Mouse (Mus musculus) CH12F3 (cell line): ENCODE data around the gene Vash2.
"Not testable (repeated sequence)": the region's sequence is repeated elsewhere in the genome, so short reads cannot be mapped to it uniquely, and the experiment has no call there.

Source experiments
- in situ Hi-C: fragments of 300-500 bp; cut with MboI; formaldehyde crosslinking; loops from 2 replicates; pipeline ENCODE4 v1.14.3; 2020; ENCODE audit warnings: low sequenced_read_pairs

Vash2 gene

GRCm38 (mm10) chr1:190979100-190979563 is at the start of gene Vash2:
Vash2 (minus strand) TSS chr1:190979296.
- in situ Hi-C loops, result no loop called here

GRCm38 (mm10) chr1:191026021-191026713 is 47.1 kb upstream of the Vash2 start, which contains the start of gene Flvcr1:
Flvcr1 (minus strand) TSS chr1:191026158.
- in situ Hi-C loops, result no loop called here

DNA sequence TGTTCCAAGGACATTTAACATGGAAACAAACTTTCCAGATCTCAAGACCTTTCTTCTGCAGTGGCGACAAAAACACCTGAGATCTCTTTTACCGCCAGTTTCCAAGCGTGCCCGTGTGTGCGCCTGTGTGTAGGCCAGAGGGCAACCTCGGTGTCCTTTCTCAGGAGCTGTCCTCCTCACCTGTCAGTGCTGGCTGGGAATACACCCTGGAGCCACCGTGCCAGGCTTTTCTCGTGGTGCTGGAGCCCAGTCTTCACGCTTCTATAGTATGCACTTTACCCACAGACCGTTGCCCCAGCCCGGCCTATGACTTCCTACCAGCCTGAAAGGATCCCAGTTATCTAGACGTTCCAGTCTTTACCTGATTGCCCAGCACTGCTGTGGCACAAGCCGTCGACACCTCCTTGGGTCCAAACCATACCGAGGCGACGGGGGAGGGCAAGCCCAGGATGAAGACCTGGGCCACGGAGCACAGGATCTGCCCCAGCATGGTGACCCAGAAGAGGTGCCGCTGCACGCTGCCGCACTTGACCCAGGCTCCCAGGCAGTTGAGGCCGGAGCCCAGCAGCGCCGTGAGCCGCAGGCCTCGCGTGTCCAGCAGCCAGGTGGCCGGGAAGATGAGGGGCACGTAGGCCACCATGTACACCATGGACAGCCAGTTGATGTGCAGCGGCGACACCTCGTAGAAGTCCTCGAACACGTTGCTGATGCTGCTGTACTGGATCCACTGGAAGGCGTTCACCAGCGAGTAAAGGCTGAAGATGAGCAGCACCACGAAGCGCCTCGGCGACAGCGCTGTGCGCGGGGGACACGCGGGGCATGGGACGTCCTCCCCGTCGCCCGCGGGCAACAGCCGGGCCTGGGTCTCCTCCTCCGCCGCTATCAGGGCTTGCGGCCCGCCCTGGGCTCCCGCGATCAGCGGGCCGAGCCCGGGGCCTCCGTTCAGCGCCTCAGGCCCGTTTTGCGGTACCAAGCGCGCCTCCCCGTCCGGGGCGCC is 46.2 kb upstream of the Vash2 start:
- in situ Hi-C loops, result no loop called here

DNA sequence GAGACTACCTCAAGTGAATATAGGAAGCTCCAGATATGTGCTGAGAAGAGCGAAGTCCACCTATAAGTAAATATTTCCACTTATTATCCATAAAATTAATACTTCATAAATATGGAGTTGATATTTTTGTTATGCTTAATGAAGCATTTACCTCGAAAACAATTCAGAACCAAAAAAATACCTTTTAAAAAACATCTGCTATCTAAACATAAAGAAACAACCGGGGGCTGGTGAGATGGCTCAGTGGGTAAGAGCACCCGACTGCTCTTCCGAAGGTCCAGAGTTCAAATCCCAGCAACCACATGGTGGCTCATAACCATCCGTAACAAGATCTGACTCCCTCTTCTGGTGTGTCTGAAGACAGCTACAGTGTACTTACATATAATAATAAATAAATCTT is 44.7 kb upstream of the Vash2 start:
- in situ Hi-C loops, result not testable (repeated sequence)

DNA sequence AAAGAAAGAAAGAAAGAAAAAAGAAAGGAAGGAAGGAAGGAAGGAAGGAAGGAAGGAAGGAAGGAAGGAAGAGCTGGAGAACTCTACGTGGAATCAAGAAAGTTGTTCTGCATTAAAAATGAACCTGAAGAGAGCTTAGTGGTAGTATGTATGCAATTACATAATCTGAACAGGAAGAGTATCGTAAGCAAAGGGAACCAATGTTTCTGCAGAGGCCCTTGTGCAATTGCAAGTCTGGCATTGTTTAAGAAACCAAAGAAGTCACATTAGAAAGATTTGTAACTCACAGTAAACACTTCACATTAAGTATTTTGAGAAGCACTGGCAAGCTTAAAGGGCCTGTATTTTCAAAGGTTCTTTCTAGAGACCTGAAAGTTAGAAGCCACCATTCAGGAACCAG is 44.0 kb upstream of the Vash2 start:
- in situ Hi-C loops, result no loop called here

DNA sequence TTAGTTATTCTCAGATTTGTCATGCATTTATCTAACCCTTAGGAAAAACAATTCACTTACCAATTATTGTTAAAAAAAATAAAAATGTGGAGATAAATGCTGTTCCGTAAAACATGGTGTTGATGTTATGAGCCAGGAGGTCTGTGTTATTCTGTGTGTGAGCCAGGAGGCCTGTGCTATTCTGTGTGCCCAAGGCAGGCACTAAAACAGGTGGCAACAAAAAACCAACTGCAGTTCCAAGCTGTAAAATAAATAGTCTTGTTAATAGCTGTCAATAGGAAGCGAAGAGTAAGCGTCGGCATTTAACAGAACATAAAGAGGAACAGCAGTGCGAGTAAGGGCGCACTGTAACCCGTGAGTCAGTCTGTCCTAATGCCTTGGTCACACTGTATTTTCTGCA is 41.9 kb upstream of the Vash2 start:
- in situ Hi-C loops, result no loop called here

GRCm38 (mm10) chr1:191020217-191020924 is 41.3 kb upstream of the Vash2 start:
- in situ Hi-C loops, result no loop called here

DNA sequence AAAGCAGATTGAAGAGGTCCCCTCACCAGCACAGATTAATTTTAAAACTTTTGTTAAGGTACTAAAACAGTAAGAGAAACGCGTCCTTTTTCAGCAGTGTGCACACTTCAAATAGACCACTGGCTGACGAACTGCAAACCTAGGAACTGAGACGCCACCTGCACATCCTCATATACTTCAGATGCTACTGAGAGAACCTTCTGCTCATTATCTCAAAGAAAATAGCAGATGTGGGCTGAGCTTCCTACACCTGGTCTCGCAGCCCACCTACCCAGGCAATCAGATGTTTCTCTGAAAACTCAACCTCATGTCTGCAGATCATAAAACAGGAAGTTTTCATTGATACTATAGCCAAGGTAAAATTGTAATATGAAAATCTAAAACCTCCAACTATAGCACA is 40.7 kb upstream of the Vash2 start:
- in situ Hi-C loops, result no loop called here

- in situ Hi-C loops, result no loop called here
Measured at GRCm38 (mm10) chr1:191014271-191014670, 35.2 kb upstream of the Vash2 start.

- in situ Hi-C loops, result no loop called here
Measured at GRCm38 (mm10) chr1:191008707-191009106, 29.6 kb upstream of the Vash2 start.

DNA sequence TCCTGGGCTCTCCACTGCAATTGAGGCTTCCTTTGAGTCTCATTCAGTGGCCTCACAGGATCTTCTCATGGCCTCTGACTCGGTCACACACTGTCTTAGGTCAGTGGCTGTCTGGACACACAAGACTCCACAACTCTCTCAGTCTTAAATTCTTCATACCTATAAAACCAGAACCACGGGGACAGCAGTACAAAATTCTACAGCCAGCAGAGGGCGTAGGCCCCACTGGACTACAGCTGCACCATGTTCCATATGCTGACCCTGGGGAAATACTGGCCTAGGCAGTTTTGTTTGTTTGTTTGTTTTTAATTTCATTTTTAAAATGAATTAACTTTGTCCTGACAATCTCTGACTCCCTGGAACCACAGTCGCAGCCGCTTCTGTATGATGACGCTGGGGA is 23.1 kb upstream of the Vash2 start:
- in situ Hi-C loops, result no loop called here

- in situ Hi-C loops, result no loop called here
Measured at GRCm38 (mm10) chr1:191000686-191001085, 21.6 kb upstream of the Vash2 start.

GRCm38 (mm10) chr1:190998027-190998426 is 18.9 kb upstream of the Vash2 start:
- in situ Hi-C loops, result no loop called here

DNA sequence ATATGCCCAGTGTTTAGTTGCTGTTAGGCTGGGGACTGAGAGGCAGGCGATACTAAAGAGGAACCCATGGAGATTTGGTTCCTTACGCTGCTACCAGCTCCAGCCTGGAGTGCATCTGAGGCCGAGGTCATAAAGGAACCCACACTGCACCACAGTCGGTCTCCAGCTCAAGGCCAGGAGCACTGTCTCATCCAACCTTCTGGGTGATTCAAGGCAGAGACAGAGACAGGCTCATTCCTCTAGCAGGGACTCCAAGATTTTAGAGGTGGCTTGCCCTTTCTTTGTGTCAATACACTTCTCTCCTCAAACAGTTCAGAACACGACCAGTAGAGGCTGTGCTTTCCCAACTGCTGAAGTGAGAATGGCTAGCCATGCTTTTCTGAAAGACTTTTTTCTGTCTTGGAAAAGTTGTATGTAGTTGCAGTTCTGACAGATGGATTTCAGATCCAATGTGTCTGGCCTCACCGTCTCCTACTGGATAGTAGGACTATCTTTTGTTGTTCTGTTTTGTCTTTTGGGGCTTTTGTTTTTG is 17.3 kb upstream of the Vash2 start:
- in situ Hi-C loops, result no loop called here

- in situ Hi-C loops, result no loop called here
Measured at GRCm38 (mm10) chr1:190995548-190995947, 16.5 kb upstream of the Vash2 start.

GRCm38 (mm10) chr1:190989437-190990082 is 10.5 kb upstream of the Vash2 start:
- in situ Hi-C loops, result loop anchor here (5.0 kb wide), 1 partner anchor 47 kb away; no protein-coding TSS in a partner anchor

DNA sequence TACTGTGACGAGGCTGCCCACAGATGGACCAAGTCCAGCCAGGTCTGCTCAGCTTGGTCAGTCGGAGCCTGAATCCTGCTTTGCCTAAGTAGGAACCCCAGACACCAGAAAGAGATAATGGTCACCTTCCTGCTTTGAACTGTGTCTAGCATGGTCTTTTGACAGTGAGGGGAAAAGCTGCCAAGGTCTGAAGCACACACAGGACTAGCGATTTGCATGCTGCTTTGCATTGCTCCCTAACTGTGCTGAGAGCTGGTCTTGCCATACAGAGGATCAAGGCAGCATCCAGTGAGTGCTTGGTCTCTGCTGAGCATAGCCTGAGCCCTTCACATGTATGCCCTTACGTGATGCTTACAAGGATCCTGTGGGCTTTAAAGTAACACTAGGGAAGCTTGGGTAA is 2.3 kb upstream of the Vash2 start:
- in situ Hi-C loops, result no loop called here

- in situ Hi-C loops, result no loop called here
Measured at GRCm38 (mm10) chr1:190980470-190980869, 1.4 kb upstream of the Vash2 start.

- in situ Hi-C loops, result no loop called here
Measured at GRCm38 (mm10) chr1:190978511-190979073, 504 bp downstream of the Vash2 start.

DNA sequence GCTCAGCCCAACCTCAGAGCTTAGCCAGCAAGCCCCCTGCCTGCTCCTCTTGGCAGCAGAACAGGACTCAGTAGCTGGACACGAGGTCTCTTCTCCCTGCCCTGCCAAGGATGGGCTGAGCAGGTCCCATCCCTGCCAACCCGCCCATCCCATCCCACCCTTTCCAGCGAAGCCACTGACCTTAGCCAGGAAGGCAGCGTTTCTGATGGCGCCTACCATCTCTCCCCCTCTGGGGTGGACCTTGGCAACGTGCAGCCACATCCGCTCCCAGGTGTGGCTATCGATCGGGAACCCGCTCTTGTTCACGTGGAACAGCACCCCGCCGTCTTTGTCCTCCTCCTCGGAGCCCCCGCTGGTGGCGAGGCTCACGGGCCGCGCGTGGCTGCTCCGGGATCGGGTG is 1.1 kb downstream of the Vash2 start:
- in situ Hi-C loops, result no loop called here
